Mouse (Mus musculus): ENCODE results near the gene Socs7. TPM values are rescaled to one million over a fixed set of nuclear protein-coding genes. Genes with fewer than 3 reads are reported as not detected.
A peak's percentile ranks its signal among the peaks of the same experiment; 100 is the strongest.

Gene Socs7
- total RNA-seq, 2 experiments from 2014 or later: 70.6 to 71.8 TPM

- intact Hi-C loops (cut with DNase I): no loop called here
- no peak for DNase-seq
These were observed 77.6 kb downstream of the Socs7 start for GRCm38 (mm10) chr11:97439935-97440334.

GRCm38 (mm10) chr11:97440441-97440881 lies 78.1 kb downstream of the Socs7 start:
- intact Hi-C loops (cut with DNase I): no loop called here
- no peak for DNase-seq

- DNase-seq: peak; percentile 72
These were observed 78.8 kb downstream of the Socs7 start for GRCm38 (mm10) chr11:97441036-97441657.

GRCm38 (mm10) chr11:97441658-97442125 lies 79.3 kb downstream of the Socs7 start:
- intact Hi-C loops (cut with DNase I): no loop called here
- no peak for DNase-seq

More at GRCm38 (mm10) chr11:97441036-97441657, 78.8 kb downstream of the Socs7 start:
- intact Hi-C loops (cut with DNase I): no loop called here

GRCm38 (mm10) chr11:97442891-97443675 lies 80.7 kb downstream of the Socs7 start:
- no peak for DNase-seq
- intact Hi-C loops (cut with DNase I): no loop called here

- DNase-seq: no peak
- intact Hi-C loops (cut with DNase I): no loop called here
These were observed 83.2 kb downstream of the Socs7 start for GRCm38 (mm10) chr11:97445596-97445995.

GRCm38 (mm10) chr11:97445999-97446511 lies 83.7 kb downstream of the Socs7 start:
- no peak for DNase-seq
- intact Hi-C loops (cut with DNase I): no loop called here

- no peak for DNase-seq
- intact Hi-C loops (cut with DNase I): no loop called here
These were observed 85.6 kb downstream of the Socs7 start for GRCm38 (mm10) chr11:97447979-97448378.

Other genes with a start within 250 kb of the Socs7 start
- gene Tbx21, start 247.2 kb upstream of the Socs7 start, total RNA-seq (2021): under 1 TPM; 0.20 to 0.32 TPM
- 10 to 100 TPM; 52.4 to 55.8 TPM for gene Tbkbp1, start 211.1 kb upstream of the Socs7 start, total RNA-seq (2021)
- 100 to 1,000 TPM; 151 to 157 TPM for gene Kpnb1, start 174.7 kb upstream of the Socs7 start, total RNA-seq (2021)
- 100 to 1,000 TPM; 178 to 180 TPM for gene Npepps, start 81.9 kb upstream of the Socs7 start, total RNA-seq (2021)
- 10 to 100 TPM; 22.8 to 23.1 TPM for gene Mrpl45, start 46.8 kb upstream of the Socs7 start, total RNA-seq (2021)
- gene Gpr179, start 10.5 kb upstream of the Socs7 start, total RNA-seq (2021): under 1 TPM; 0.10 to 0.24 TPM
- gene Arhgap23, start 53.0 kb downstream of the Socs7 start, total RNA-seq (2021): 100 to 1,000 TPM; 107 to 111 TPM
- gene 4933428G20Rik, start 137.8 kb downstream of the Socs7 start, total RNA-seq (2021): under 1 TPM in 1 of 2 experiments, not detected in 1; 0.26 TPM
- 100 to 1,000 TPM; 163 to 177 TPM for gene Srcin1, start 213.6 kb downstream of the Socs7 start, total RNA-seq (2021)